Mouse (Mus musculus): ENCODE results near the gene Gm42957. TPM values are rescaled to one million over a fixed set of nuclear protein-coding genes. Genes with fewer than 3 reads are reported as not detected.
"Not testable (repeated sequence)": the region's sequence is repeated elsewhere in the genome, so short reads cannot be mapped to it uniquely, and the experiment has no call there.

The Gm42957 gene
- total and polyA plus RNA-seq, 2 experiments from 2014 or later = 0.05 to 0.44 TPM

DNA sequence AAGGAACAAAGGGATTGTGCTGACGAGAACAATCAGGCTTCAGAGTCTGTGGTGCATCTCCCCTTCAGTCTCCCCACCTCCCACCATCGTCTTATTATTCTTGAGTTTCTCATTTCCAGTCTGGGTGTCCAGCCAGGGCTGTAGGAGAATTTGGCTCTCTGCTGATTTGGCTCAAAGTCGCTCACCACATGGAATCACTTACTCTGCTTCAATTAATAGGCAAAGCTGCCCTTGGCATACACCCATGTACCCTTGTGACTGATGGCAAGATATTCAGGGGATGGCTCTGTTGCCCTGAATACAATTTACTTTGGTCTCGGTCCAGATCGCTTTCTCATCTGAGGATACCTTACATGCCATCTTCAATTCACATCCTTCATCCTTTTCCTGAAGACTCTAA is 32.0 kb upstream of the Gm42957 start:
- H3K36me3 ChIP-seq (ENCODE audit: insufficient read depth, low read length) = no peaks in the 10 kb centered on the region
- H3K4me1 ChIP-seq (ENCODE audit: insufficient read depth, low read length) = peaks cover 12% of the 10 kb centered on the region; the same call in 1 of the 2 replicates
- no peak overlapping the region for H3K27ac ChIP-seq (ENCODE audit: low read depth, low read length)
- WGBS = 22% methylated on average over 5 of the region's 5 CpGs
- no peaks in the 10 kb centered on the region for H3K27me3 ChIP-seq (ENCODE audit: insufficient read depth, low read length)
- peak overlapping the region; percentile 72 for H3K4me2 ChIP-seq (ENCODE audit: low read depth, low read length, poor library complexity, severe bottlenecking)
- H3K9ac ChIP-seq (replicated peaks; ENCODE audit: low read length, poor library complexity, severe bottlenecking) = peak overlapping the region; percentile 29; the same call in 1 of the 2 replicates
- TF ChIP-seq CTCF (IDR thresholded peaks at IDR 0.05) = no peak
- no peaks in the 10 kb centered on the region for H3K9me3 ChIP-seq (ENCODE audit: low read length)
- H3K4me3 ChIP-seq (ENCODE audit: low read depth, low read length) = peak overlapping the region; percentile 83; the same call in 1 of the 2 replicates
- ATAC-seq (ENCODE audit: low FRiP score) (no peak), DNase-seq (ENCODE audit: low spot score) (peak; percentile 87)

- ATAC-seq (ENCODE audit: low FRiP score) = not testable (repeated sequence)
- 80% methylated on average over 4 of the region's 4 CpGs for WGBS
These were observed 29.3 kb upstream of the Gm42957 start for GRCm38 (mm10) chr3:96606007-96606406.

GRCm38 (mm10) chr3:96606618-96607017 is 28.7 kb upstream of the Gm42957 start:
- Histone ChIP-seq H3K27ac (ENCODE audit: low read depth, low read length) (no peak overlapping the region), H3K9ac (replicated peaks; ENCODE audit: low read length, poor library complexity, severe bottlenecking) (no peak overlapping the region), H3K4me3 (ENCODE audit: low read depth, low read length) (no peak overlapping the region), H3K9me3 (ENCODE audit: low read length) (no peaks in the 10 kb centered on the region), H3K36me3 (ENCODE audit: insufficient read depth, low read length) (no peaks in the 10 kb centered on the region), H3K27me3 (ENCODE audit: insufficient read depth, low read length) (no peaks in the 10 kb centered on the region), H3K4me2 (ENCODE audit: low read depth, low read length, poor library complexity, severe bottlenecking) (no peak overlapping the region), H3K4me1 (ENCODE audit: insufficient read depth, low read length) (peaks cover 12% of the 10 kb centered on the region; the same call in 1 of the 2 replicates)
- no peak for DNase-seq (ENCODE audit: low spot score)
- no peak for TF ChIP-seq CTCF (IDR thresholded peaks at IDR 0.05)
- WGBS = 88% methylated on average over 4 of the region's 4 CpGs
- no peak for ATAC-seq (ENCODE audit: low FRiP score)

More at GRCm38 (mm10) chr3:96606007-96606406, 29.3 kb upstream of the Gm42957 start:
- H3K27ac ChIP-seq (ENCODE audit: low read depth, low read length); DNase-seq (ENCODE audit: low spot score); H3K9me3 ChIP-seq (ENCODE audit: low read length); H3K4me3 ChIP-seq (ENCODE audit: low read depth, low read length); H3K9ac ChIP-seq (replicated peaks; ENCODE audit: low read length, poor library complexity, severe bottlenecking); H3K36me3 ChIP-seq (ENCODE audit: insufficient read depth, low read length); H3K4me2 ChIP-seq (ENCODE audit: low read depth, low read length, poor library complexity, severe bottlenecking); H3K27me3 ChIP-seq (ENCODE audit: insufficient read depth, low read length): not testable (repeated sequence)
- peaks cover 12% of the 10 kb centered on the region; the same call in 1 of the 2 replicates for H3K4me1 ChIP-seq (ENCODE audit: insufficient read depth, low read length)

DNA sequence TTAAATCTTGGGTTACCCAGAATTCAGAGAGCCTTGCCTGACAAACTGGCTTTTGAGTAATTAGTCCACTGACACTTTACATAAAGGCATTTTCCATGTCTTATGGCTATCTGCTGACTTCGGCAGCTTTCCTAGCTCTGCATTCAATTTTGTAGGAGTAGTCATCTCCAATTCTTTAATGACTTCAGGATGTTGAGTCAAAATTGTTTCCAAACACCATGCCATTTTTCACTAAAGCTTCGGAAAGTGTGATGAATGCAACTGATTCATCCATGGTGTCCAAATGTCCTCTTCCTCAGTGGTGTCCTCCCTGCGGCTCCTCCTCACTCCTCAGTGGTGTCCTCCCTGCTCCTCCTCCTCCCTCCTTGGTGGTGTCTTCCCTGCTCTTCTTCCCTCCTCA is 17.3 kb upstream of the Gm42957 start:
- no peaks in the 10 kb centered on the region for H3K9me3 ChIP-seq (ENCODE audit: low read length)
- no peak overlapping the region for H3K4me3 ChIP-seq (ENCODE audit: low read depth, low read length)
- ATAC-seq (ENCODE audit: low FRiP score) (no peak), DNase-seq (ENCODE audit: low spot score) (no peak)
- 97% methylated on average over 3 of the region's 3 CpGs for WGBS
- H3K27ac ChIP-seq (ENCODE audit: low read depth, low read length) = no peak overlapping the region
- peaks cover 18% of the 10 kb centered on the region for H3K36me3 ChIP-seq (ENCODE audit: insufficient read depth, low read length)
- H3K4me2 ChIP-seq (ENCODE audit: low read depth, low read length, poor library complexity, severe bottlenecking) = no peak overlapping the region
- no peaks in the 10 kb centered on the region for H3K27me3 ChIP-seq (ENCODE audit: insufficient read depth, low read length)
- no peak overlapping the region for H3K9ac ChIP-seq (replicated peaks; ENCODE audit: low read length, poor library complexity, severe bottlenecking)
- no peaks in the 10 kb centered on the region for H3K4me1 ChIP-seq (ENCODE audit: insufficient read depth, low read length)
- TF ChIP-seq CTCF (IDR thresholded peaks at IDR 0.05) = no peak

DNA sequence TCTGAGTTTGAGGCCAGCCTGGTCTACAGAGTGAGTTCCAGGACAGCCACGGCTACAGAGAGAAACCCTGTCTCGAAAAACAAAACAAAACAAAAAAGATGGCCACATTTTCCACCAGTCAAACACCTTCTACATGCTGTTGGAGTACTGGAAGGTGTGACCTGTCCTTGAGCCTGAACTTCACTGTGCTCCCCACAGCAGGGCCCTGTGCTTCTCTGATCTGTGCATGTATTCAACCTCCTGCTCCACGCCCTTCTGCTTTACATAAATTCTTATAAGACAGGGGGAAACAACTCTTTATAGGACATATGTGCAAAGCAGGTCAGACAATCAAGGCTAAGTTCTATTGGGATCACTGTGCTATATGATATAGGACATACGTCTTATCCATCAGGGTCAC is 12.1 kb upstream of the Gm42957 start:
- H3K4me1 ChIP-seq (ENCODE audit: insufficient read depth, low read length) = no peaks in the 10 kb centered on the region
- H3K9me3 ChIP-seq (ENCODE audit: low read length) = no peaks in the 10 kb centered on the region
- H3K4me3 ChIP-seq (ENCODE audit: low read depth, low read length) = no peak overlapping the region
- no peak overlapping the region for H3K27ac ChIP-seq (ENCODE audit: low read depth, low read length)
- WGBS = 90% methylated on average over 4 of the region's 4 CpGs
- DNase-seq (ENCODE audit: low spot score) = no peak
- H3K36me3 ChIP-seq (ENCODE audit: insufficient read depth, low read length) = peaks cover 31% of the 10 kb centered on the region
- H3K27me3 ChIP-seq (ENCODE audit: insufficient read depth, low read length) = no peaks in the 10 kb centered on the region
- TF ChIP-seq CTCF (IDR thresholded peaks at IDR 0.05) = no peak
- H3K4me2 ChIP-seq (ENCODE audit: low read depth, low read length, poor library complexity, severe bottlenecking) = no peak overlapping the region
- ATAC-seq (ENCODE audit: low FRiP score) = no peak
- H3K9ac ChIP-seq (replicated peaks; ENCODE audit: low read length, poor library complexity, severe bottlenecking) = no peak overlapping the region

- DNase-seq (ENCODE audit: low spot score) (peak; percentile 100), ATAC-seq (ENCODE audit: low FRiP score) (peak; percentile 91)
- H3K4me1 ChIP-seq (ENCODE audit: insufficient read depth, low read length) = peaks cover 4% of the 10 kb centered on the region
- H3K27me3 ChIP-seq (ENCODE audit: insufficient read depth, low read length) = no peaks in the 10 kb centered on the region
- no peaks in the 10 kb centered on the region for H3K9me3 ChIP-seq (ENCODE audit: low read length)
- peaks cover under 1% of the 10 kb centered on the region for H3K36me3 ChIP-seq (ENCODE audit: insufficient read depth, low read length)
- peak; percentile 2; the same call in 1 of the 2 replicates for TF ChIP-seq CTCF (IDR thresholded peaks at IDR 0.05)
- H3K9ac ChIP-seq (replicated peaks; ENCODE audit: low read length, poor library complexity, severe bottlenecking) = peak within 1 kb of the TSS; percentile 71
- peak within 1 kb of the TSS; percentile 61 for H3K4me3 ChIP-seq (ENCODE audit: low read depth, low read length)
- peak within 1 kb of the TSS; percentile 47; the same call in 1 of the 2 replicates for H3K27ac ChIP-seq (ENCODE audit: low read depth, low read length)
- peak within 1 kb of the TSS; percentile 77 for H3K4me2 ChIP-seq (ENCODE audit: low read depth, low read length, poor library complexity, severe bottlenecking)
- under 1% methylated on average over 47 of the region's 48 CpGs for WGBS
These were observed 5.3 kb upstream of the Gm42957 start, which contains the start of gene Rbm8a for GRCm38 (mm10) chr3:96629729-96630600. Gene Rbm8a, plus strand, starts transcription at chr3:96629933.
